Mouse (Mus musculus) liver, postnatal 0 days (tissue): Measurements from ENCODE around the gene Kcna2.

ENCODE experiments used
- CTCF ChIP-seq: sonication (generic); IDR thresholded peaks from 2 replicates; pipeline ENCODE4 v1.5.1; 2016; ENCODE audit warnings: antibody characterized with exemption, low read depth
- EP300 ChIP-seq: IDR thresholded peaks from 2 replicates; pipeline ENCODE4 v1.6.1; 2016; ENCODE audit warnings: antibody characterized with exemption, low read depth, mild to moderate bottlenecking

DNA sequence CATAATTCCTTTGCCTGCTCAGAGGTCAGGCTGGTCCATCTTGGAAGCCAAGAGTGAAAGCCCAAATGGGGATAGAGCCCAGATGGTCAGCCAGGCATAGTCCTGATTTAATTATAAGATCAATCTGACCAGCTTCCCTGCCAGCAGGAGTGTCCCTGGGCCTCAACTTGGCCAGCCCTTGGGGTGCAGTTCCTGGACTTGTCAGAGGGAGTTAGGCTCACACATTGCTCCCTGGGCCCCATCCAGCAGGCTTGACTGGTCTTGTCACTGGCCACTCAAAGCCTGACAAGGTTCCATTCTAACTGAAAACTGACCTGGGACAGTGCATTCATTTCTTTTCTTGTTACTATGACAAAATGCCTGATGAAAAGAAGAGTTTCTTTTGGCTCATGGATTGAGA lies 21.4 kb downstream of the Kcna2 start:
- TF ChIP-seq CTCF: no peak
- TF ChIP-seq EP300: no peak
